Mouse (Mus musculus) lung, embryonic 14.5 days (tissue): ENCODE measurements around the gene Asxl2. TPM values are rescaled to one million over a fixed set of nuclear protein-coding genes. Genes with fewer than 3 reads are reported as not detected.
A peak's percentile ranks its signal among the peaks of the same experiment; 100 is the strongest.

Experiments used
- ATAC-seq: fragments of 200-750 bp; cut with Nextera tagmentation; 2 replicates; pipeline ENCODE4 v1.8.0; 2017; ENCODE audit warnings: mild to moderate bottlenecking, moderate TSS enrichment, moderate library complexity; ENCODE audit not compliant: insufficient read depth
- DNase-seq: peaks from one replicate; pipeline ENCODE4 v3.0.0-alpha.2; 2015
- H3K27ac ChIP-seq: fragments of 300-500 bp; sonication (generic); 2 replicates; pipeline ENCODE4 v1.5.1; 2014; ENCODE audit warnings: low read depth, mild to moderate bottlenecking, moderate library complexity
- H3K27me3 ChIP-seq: fragments of 300-500 bp; sonication (generic); 2 replicates; pipeline ENCODE4 v1.6.1; 2014; ENCODE audit warnings: low read length, control low read depth; ENCODE audit not compliant: insufficient read depth
- H3K36me3 ChIP-seq: fragments of 300-500 bp; sonication (generic); 2 replicates; pipeline ENCODE4 v1.6.1; 2014; ENCODE audit warnings: control low read depth; ENCODE audit not compliant: insufficient read depth
- H3K4me1 ChIP-seq: fragments of 300-500 bp; sonication (generic); 2 replicates; pipeline ENCODE4 v1.6.1; 2014; ENCODE audit warnings: antibody characterized with exemption, control low read depth; ENCODE audit not compliant: insufficient read depth
- H3K4me2 ChIP-seq: fragments of 300-500 bp; sonication (generic); 2 replicates; pipeline ENCODE4 v1.6.1; 2014; ENCODE audit warnings: mild to moderate bottlenecking
- H3K4me3 ChIP-seq: fragments of 300-500 bp; sonication (generic); 2 replicates; pipeline ENCODE4 v1.5.1; 2014; ENCODE audit warnings: low read depth, low read length
- H3K9ac ChIP-seq: fragments of 300-500 bp; sonication (generic); 2 replicates; pipeline ENCODE4 v1.6.1; 2014
- H3K9me3 ChIP-seq: fragments of 300-500 bp; sonication (generic); 2 replicates; pipeline ENCODE4 v1.6.1; 2016; ENCODE audit warnings: low read depth, low read length, control low read depth
- CTCF ChIP-seq: IDR thresholded peaks from 2 replicates; pipeline ENCODE4 v1.5.1; 2016; ENCODE audit warnings: antibody characterized with exemption, low read depth
- WGBS: fragments of 180-500 bp; shearing (Covaris S2); extraction: QIAGEN DNeasy Blood & Tissue Kit; methylation state at CpG from one replicate; pipeline ENCODE4 v1.1.7; 2014; 5-methylcytosine and 5-hydroxymethylcytosine counted together
- polyA plus RNA-seq: library from polyadenylated mRNA; unstranded; fragments of >200 nt; fragmentation: Nextera tagmentation; extraction: Ambion mirVana; gene quantifications from 2 replicates; pipeline ENCODE4 v1.2.1, GENCODE M21; 2014

Asxl2 gene
- polyA plus RNA-seq, 1 experiment from 2014 or later: 18.7 TPM

DNA sequence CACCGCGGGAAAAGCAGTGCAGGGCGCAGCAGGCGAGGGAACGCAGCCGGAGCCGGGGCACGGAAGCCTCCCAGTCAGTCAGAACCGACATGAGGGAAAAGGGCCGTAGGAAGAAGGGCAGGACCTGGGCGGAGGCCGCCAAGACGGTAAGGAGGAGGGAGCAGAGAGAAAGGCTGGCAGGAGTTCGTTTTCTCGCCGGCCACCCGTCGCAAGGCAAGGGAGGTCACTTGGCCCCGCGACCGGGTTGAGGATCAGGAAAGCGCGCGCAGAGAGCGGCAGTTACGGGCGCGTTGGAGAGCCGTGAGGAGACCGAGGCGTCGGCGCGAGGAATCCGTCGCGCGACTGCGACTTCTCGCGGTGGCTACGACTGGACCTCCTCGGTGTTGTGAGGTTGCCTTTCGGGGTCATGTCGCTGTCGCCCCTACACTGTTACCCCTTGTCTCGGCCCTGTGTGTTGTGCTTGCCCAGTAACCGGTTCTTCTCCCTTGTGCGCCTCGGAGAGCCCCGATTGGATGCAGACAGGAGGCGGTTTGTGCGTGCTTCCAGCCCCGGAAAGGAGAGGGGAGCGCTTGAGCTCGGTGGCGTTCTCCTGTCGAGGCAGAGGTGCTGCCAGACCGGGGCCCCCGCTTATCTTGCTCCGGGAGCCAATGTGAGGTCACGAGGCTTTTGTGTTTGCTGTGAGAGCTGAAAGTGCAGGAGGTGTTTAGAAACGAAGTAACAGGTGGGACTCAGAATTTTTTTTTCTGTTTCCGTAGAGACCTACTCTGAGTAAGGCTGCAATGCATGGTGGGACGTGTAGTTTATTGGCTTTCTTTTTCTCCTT is 621 bp downstream of the Asxl2 start:
- TF ChIP-seq CTCF: no peak
- peak overlapping the region; percentile 58 for H3K4me2 ChIP-seq
- peaks cover 3% of the 10 kb centered on the region; the same call in 1 of the 2 replicates for H3K36me3 ChIP-seq
- peak overlapping the region; percentile 99 for H3K27ac ChIP-seq
- no peaks in the 10 kb centered on the region for H3K27me3 ChIP-seq
- ATAC-seq (peak; percentile 59), DNase-seq (peak; percentile 76)
- H3K9ac ChIP-seq: peak overlapping the region; percentile 94
- WGBS: under 1% methylated on average over 65 of the region's 65 CpGs
- no peaks in the 10 kb centered on the region for H3K9me3 ChIP-seq
- peak overlapping the region; percentile 96 for H3K4me3 ChIP-seq
- peaks cover 7% of the 10 kb centered on the region for H3K4me1 ChIP-seq

DNA sequence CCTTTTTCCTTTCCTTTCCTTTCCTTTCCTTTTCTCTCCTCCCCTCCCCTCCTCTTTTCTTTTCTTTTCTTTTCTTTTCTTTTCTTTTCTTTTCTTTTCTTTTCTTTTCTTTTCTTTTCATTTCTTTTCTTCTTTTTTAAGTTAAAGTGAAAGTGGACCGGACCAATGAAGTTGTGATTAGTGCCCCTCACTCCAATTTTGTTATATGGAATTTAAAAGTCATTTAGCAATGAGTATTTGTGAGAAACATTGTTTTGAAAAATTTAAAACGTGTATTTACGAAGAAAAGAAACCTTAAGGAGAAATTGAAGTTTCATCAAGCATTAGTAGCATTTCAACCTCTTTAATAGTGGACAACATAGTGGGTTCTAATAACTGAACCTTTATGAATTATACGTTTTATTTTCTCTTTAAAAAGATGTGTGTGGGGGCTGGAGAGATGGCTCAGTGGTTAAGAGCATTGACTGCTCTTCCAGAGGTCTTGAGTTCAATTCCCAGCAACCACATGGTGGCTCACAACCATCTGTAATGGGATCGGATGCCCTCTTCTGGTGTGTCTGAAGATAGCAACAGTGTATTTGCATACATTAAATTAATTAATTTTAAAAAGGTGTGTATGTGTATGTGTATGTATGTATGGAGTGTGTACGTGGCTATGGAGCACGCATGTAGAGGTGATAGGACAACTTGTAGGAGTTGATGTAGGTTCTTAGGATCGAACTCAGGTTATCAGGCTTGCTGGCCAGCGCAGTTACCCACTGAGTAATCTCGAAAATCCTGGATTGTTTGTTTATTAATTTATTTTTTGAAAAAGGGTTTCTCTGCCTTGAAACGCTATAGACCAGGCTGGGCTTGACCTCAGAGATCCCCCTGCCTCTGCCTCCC is 1.5 kb downstream of the Asxl2 start:
- Histone ChIP-seq H3K9ac (no peak overlapping the region; the same call in 1 of the 2 replicates), H3K4me2 (peak overlapping the region; percentile 58), H3K36me3 (0 out of 2 replicates have a peak, but pooled peaks cover under 1% of the 10 kb centered on the region), H3K4me3 (peak overlapping the region; percentile 96), H3K4me1 (peaks cover 7% of the 10 kb centered on the region), H3K27me3 (no peaks in the 10 kb centered on the region), H3K27ac (peak overlapping the region; percentile 99; the same call in 1 of the 2 replicates), H3K9me3 (no peaks in the 10 kb centered on the region)
- 0 out of 2 replicates have a peak, but pooled peaks have one; percentile 6 for TF ChIP-seq CTCF
- ATAC-seq: no peak
- DNase-seq: no peak
- WGBS: 62% methylated on average over 11 of the region's 11 CpGs

DNA sequence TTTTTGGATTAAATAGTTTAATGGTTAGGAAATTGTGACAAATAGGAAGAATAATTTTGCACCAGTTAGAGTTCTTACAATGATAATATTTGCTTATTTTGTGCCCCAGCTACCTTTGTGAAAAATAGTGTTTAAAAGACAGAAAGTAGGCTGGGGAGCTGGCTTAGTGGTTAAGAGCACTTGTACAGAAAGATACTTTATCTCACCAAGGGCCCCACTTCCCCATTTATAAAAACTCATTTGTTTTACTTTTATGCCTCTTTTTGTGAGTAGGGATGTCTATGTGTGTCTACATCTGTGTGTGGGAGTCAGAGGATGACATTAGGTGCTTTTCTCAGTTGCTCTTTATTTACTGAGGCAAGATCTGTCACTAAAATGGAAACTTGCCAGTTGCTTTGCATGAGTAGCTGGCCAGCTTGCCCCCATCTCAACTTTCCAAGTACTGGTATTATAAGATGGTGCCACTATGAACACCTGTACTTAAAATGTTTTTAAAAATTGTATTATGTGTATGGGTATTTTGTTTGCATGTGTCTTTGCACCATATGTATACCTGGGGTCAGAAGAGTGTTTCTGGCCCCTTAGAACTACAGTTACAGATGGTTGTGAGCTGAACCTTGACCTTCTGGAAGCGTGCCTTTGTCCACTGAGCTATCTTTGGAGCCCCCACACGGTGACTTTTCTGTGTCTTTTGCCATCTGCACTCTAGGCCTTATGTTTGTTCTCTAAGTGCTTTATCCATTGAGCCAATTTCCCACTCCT is 3.2 kb downstream of the Asxl2 start:
- Histone ChIP-seq H3K4me3 (no peak overlapping the region), H3K36me3 (peaks cover 9% of the 10 kb centered on the region; the same call in 1 of the 2 replicates), H3K9ac (no peak overlapping the region), H3K4me1 (no peaks in the 10 kb centered on the region; the same call in 1 of the 2 replicates), H3K27me3 (no peaks in the 10 kb centered on the region), H3K27ac (no peak overlapping the region), H3K9me3 (no peaks in the 10 kb centered on the region), H3K4me2 (no peak overlapping the region)
- DNase-seq (no peak), ATAC-seq (no peak)
- 81% methylated on average over 2 of the region's 2 CpGs for WGBS
- no peak for TF ChIP-seq CTCF

DNA sequence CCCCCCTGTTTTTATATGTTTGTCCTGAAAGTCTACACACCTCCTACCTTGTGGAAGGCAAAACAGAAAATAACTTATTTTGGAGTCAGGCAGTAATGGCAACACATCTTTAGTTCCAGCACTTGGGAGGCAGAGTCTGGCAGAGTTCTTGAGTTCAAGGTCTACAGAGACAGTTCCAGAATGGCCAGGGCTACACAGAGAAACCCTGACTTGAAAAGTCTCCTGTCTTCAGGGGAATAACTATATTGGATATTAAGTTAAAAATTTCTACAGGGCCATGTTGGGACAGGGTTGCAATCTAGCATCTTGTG is 3.7 kb downstream of the Asxl2 start:
- TF ChIP-seq CTCF: no peak
- H3K27ac ChIP-seq: no peak overlapping the region
- H3K4me2 ChIP-seq: no peak overlapping the region
- H3K27me3 ChIP-seq: no peaks in the 10 kb centered on the region
- no peak overlapping the region for H3K4me3 ChIP-seq
- ATAC-seq (no peak), DNase-seq (no peak)
- no peak overlapping the region for H3K9ac ChIP-seq
- H3K36me3 ChIP-seq: peaks cover 9% of the 10 kb centered on the region; the same call in 1 of the 2 replicates
- no peaks in the 10 kb centered on the region for H3K9me3 ChIP-seq
- H3K4me1 ChIP-seq: no peaks in the 10 kb centered on the region

DNA sequence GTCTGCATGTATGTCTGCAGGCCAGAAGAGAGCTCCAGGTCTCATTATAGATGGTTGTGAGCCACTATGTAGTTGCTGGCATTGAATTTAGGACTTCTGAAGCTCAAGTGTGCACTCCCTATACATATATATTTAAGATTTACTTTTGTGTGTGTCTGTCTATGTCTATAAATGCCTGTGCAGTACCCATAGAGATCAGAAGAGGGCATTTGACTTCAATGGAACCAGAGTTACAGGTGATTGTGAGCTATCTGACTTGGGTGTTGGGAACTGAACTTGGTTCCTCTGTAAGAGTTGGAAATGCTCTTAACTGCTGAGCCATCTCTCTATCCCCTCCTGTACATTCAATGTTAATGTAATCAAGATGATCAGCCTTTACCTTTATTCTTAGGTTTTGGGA is 4.3 kb downstream of the Asxl2 start:
- 0 out of 2 replicates have a peak, but pooled peaks have one; percentile 5 for TF ChIP-seq CTCF
- Histone ChIP-seq H3K27ac (no peak overlapping the region), H3K9ac (no peak overlapping the region), H3K27me3 (no peaks in the 10 kb centered on the region), H3K36me3 (peaks cover 9% of the 10 kb centered on the region; the same call in 1 of the 2 replicates), H3K4me3 (no peak overlapping the region), H3K4me1 (no peaks in the 10 kb centered on the region), H3K9me3 (no peaks in the 10 kb centered on the region), H3K4me2 (no peak overlapping the region)
- ATAC-seq (no peak), DNase-seq (no peak)

DNA sequence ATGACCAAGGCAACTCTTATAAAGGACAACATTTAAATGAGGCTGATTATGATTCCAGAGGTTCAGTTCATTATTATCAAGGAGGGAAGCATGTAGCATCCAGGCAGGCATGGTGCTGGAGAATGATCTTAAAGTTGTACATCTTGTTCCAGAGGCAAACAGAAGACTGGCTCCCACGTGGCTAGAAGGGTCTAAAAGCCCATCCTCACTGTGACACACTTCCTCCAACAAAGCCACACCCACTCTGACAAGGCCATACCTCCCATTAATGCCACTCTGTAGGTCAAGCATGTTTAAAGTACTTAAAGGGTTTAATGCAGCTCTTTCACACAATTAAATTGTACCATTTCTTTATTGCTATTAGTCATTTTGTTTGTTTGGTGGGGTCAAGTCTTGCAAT is 7.1 kb downstream of the Asxl2 start:
- Histone ChIP-seq H3K4me2 (no peak overlapping the region), H3K27me3 (no peaks in the 10 kb centered on the region), H3K36me3 (peaks cover 9% of the 10 kb centered on the region; the same call in 1 of the 2 replicates), H3K27ac (no peak overlapping the region), H3K4me1 (no peaks in the 10 kb centered on the region), H3K4me3 (no peak overlapping the region), H3K9ac (no peak overlapping the region), H3K9me3 (no peaks in the 10 kb centered on the region)
- no peak for ATAC-seq
- DNase-seq: no peak
- TF ChIP-seq CTCF: no peak
- WGBS: 61% methylated on average over 1 of the region's 1 CpGs
